Mouse (Mus musculus) heart, embryonic 16.5 days (tissue): ENCODE results near the gene Olfr139. TPM values are rescaled to one million over a fixed set of nuclear protein-coding genes. Genes with fewer than 3 reads are reported as not detected.

Experiments
- ATAC-seq: fragments of 200-750 bp; cut with Nextera tagmentation; replicated peaks from 2 replicates; pipeline ENCODE4 v1.8.0; 2017; ENCODE audit warnings: moderate number of reproducible peaks; ENCODE audit not compliant: insufficient read depth, low FRiP score; ENCODE audit errors: extremely low read depth
- H3K27ac ChIP-seq: fragments of 300-500 bp; sonication (generic); 2 replicates; pipeline ENCODE4 v1.5.1; 2014; ENCODE audit warnings: mild to moderate bottlenecking, low read length, control low read depth, moderate library complexity
- H3K27me3 ChIP-seq: fragments of 300-500 bp; sonication (generic); 2 replicates; pipeline ENCODE4 v1.6.1; 2014; ENCODE audit warnings: low read length, mixed read lengths; ENCODE audit not compliant: control insufficient read depth, insufficient read depth
- H3K36me3 ChIP-seq: fragments of 300-500 bp; sonication (generic); 2 replicates; pipeline ENCODE4 v1.6.1; 2014; ENCODE audit not compliant: control insufficient read depth, insufficient read depth
- H3K4me1 ChIP-seq: fragments of 300-500 bp; sonication (generic); 2 replicates; pipeline ENCODE4 v1.6.1; 2014; ENCODE audit warnings: low read length, mixed read lengths; ENCODE audit not compliant: control insufficient read depth, insufficient read depth
- H3K4me2 ChIP-seq: fragments of 300-500 bp; sonication (generic); 2 replicates; pipeline ENCODE4 v1.6.1; 2014; ENCODE audit warnings: low read depth, mild to moderate bottlenecking, control low read depth, low read length
- H3K4me3 ChIP-seq: fragments of 300-500 bp; sonication (generic); 2 replicates; pipeline ENCODE4 v1.5.1; 2014; ENCODE audit warnings: mild to moderate bottlenecking, control low read depth, low read length
- H3K9ac ChIP-seq: fragments of 300-500 bp; sonication (generic); 2 replicates; pipeline ENCODE4 v1.6.1; 2014; ENCODE audit warnings: low read length, control low read depth
- H3K9me3 ChIP-seq: fragments of 300-500 bp; sonication (generic); replicated peaks from 2 replicates; pipeline ENCODE4 v1.6.1; 2016; ENCODE audit warnings: low read length; ENCODE audit not compliant: control insufficient read depth
- WGBS: fragments of 180-500 bp; shearing (Covaris S2); extraction: QIAGEN DNeasy Blood & Tissue Kit; methylation state at CpG from one replicate; pipeline ENCODE4 v1.1.7; 2014; 5-methylcytosine and 5-hydroxymethylcytosine counted together
- polyA plus RNA-seq: library from polyadenylated mRNA; unstranded; fragments of >200 nt; fragmentation: Nextera tagmentation; extraction: Ambion mirVana; gene quantifications from 2 replicates; pipeline ENCODE4 v1.2.1, GENCODE M21; 2015

Olfr139 gene
- not detected in 2 replicates for polyA plus RNA-seq

- H3K27me3 ChIP-seq: no peaks in the 10 kb centered on the region
- no peaks in the 10 kb centered on the region for H3K36me3 ChIP-seq
- no peak within 1 kb of the TSS for H3K4me3 ChIP-seq
- H3K9ac ChIP-seq: no peak within 1 kb of the TSS
- no peak within 1 kb of the TSS for H3K4me2 ChIP-seq
- no peak within 1 kb of the TSS for H3K27ac ChIP-seq
- 67% methylated on average over 2 of the region's 2 CpGs for WGBS
- H3K9me3 ChIP-seq: peaks cover 4% of the 10 kb centered on the region
- ATAC-seq: no peak
- no peaks in the 10 kb centered on the region for H3K4me1 ChIP-seq
These were observed at the start of gene Olfr139, which contains the start of gene Olfr399 for GRCm38 (mm10) chr11:74056451-74056850. TSS of gene Olfr139 (minus strand) at chr11:74056551. TSS of gene Olfr399 (minus strand) at chr11:74056615.

- Histone ChIP-seq H3K27me3 (no peaks in the 10 kb centered on the region), H3K36me3 (no peaks in the 10 kb centered on the region), H3K4me2 (no peak overlapping the region), H3K27ac (no peak overlapping the region), H3K4me3 (no peak overlapping the region), H3K4me1 (no peaks in the 10 kb centered on the region), H3K9ac (no peak overlapping the region), H3K9me3 (peaks cover 4% of the 10 kb centered on the region)
- no peak for ATAC-seq
- 25% methylated on average over 5 of the region's 5 CpGs for WGBS
These were observed 48.7 kb upstream of the Olfr139 start for GRCm38 (mm10) chr11:74105066-74105465.

- Histone ChIP-seq H3K27me3 (no peaks in the 10 kb centered on the region), H3K9ac (no peak overlapping the region), H3K4me2 (no peak overlapping the region), H3K4me1 (no peaks in the 10 kb centered on the region), H3K4me3 (no peak overlapping the region), H3K9me3 (no peaks in the 10 kb centered on the region), H3K36me3 (no peaks in the 10 kb centered on the region), H3K27ac (no peak overlapping the region)
- 32% methylated on average over 2 of the region's 2 CpGs for WGBS
- ATAC-seq: no peak
These were observed 45.2 kb upstream of the Olfr139 start for GRCm38 (mm10) chr11:74101507-74101906.

GRCm38 (mm10) chr11:74100724-74101123, 44.4 kb upstream of the Olfr139 start:
- no peak for ATAC-seq
- Histone ChIP-seq H3K27me3 (no peaks in the 10 kb centered on the region), H3K36me3 (no peaks in the 10 kb centered on the region), H3K4me3 (no peak overlapping the region), H3K27ac (no peak overlapping the region), H3K9ac (no peak overlapping the region), H3K4me2 (no peak overlapping the region), H3K4me1 (no peaks in the 10 kb centered on the region), H3K9me3 (no peaks in the 10 kb centered on the region)
- WGBS: 56% methylated on average over 2 of the region's 2 CpGs

- Histone ChIP-seq H3K4me1 (no peaks in the 10 kb centered on the region), H3K36me3 (no peaks in the 10 kb centered on the region), H3K4me3 (no peak within 1 kb of the TSS), H3K9me3 (no peaks in the 10 kb centered on the region; the same call in 1 of the 2 replicates), H3K27me3 (no peaks in the 10 kb centered on the region), H3K4me2 (no peak within 1 kb of the TSS), H3K27ac (no peak within 1 kb of the TSS), H3K9ac (no peak within 1 kb of the TSS)
- WGBS: 74% methylated on average over 1 of the region's 1 CpGs
- no peak for ATAC-seq
These were observed 13.3 kb upstream of the Olfr139 start, which contains the start of gene Zfp616 for GRCm38 (mm10) chr11:74069655-74070054. TSS of gene Zfp616 (plus strand) at chr11:74069955.

GRCm38 (mm10) chr11:74051347-74051746, 5.0 kb downstream of the Olfr139 start:
- Histone ChIP-seq H3K4me1 (no peaks in the 10 kb centered on the region), H3K4me3 (no peak overlapping the region), H3K9ac (no peak overlapping the region), H3K4me2 (no peak overlapping the region), H3K27ac (no peak overlapping the region), H3K9me3 (peaks cover 4% of the 10 kb centered on the region), H3K27me3 (no peaks in the 10 kb centered on the region), H3K36me3 (no peaks in the 10 kb centered on the region)
- no peak for ATAC-seq
- 62% methylated on average over 3 of the region's 3 CpGs for WGBS

Other genes with a start within 250 kb of the Olfr139 start
- not detected in 2 replicates for gene Olfr392, start 239.5 kb downstream of the Olfr139 start, polyA plus RNA-seq
- not detected in 2 replicates for gene Olfr393, start 205.1 kb downstream of the Olfr139 start, polyA plus RNA-seq
- not detected in 2 replicates for gene Olfr394, start 165.8 kb downstream of the Olfr139 start, polyA plus RNA-seq
- not detected in 2 replicates for gene Olfr395, start 147.3 kb downstream of the Olfr139 start, polyA plus RNA-seq
- not detected in 2 replicates for gene Olfr23, start 119.9 kb downstream of the Olfr139 start, polyA plus RNA-seq
- not detected in 2 replicates for gene Olfr397, start 95.7 kb downstream of the Olfr139 start, polyA plus RNA-seq
- not detected in 2 replicates for gene Olfr398, start 66.1 kb downstream of the Olfr139 start, polyA plus RNA-seq
- gene Olfr399, start 64 bp upstream of the Olfr139 start, polyA plus RNA-seq: not detected in 2 replicates
- not detected in 2 replicates for gene Zfp616, start 13.4 kb upstream of the Olfr139 start, polyA plus RNA-seq
- not detected in 2 replicates for gene Olfr401, start 57.2 kb upstream of the Olfr139 start, polyA plus RNA-seq
- not detected in 2 replicates for gene Olfr402, start 97.0 kb upstream of the Olfr139 start, polyA plus RNA-seq
- not detected in 2 replicates for gene Olfr403, start 129.7 kb upstream of the Olfr139 start, polyA plus RNA-seq
- gene Olfr43, start 154.8 kb upstream of the Olfr139 start, polyA plus RNA-seq: not detected in 2 replicates
- not detected in 2 replicates for gene Olfr406, start 203.3 kb upstream of the Olfr139 start, polyA plus RNA-seq
- not detected in 2 replicates for gene Olfr59, start 227.2 kb upstream of the Olfr139 start, polyA plus RNA-seq